Mouse (Mus musculus): ENCODE results near the gene Tap1.

The Tap1 gene

GRCm38 (mm10) chr17:34179913-34180859 is 7.2 kb upstream of the Tap1 start:
- no peak for DNase-seq (ENCODE audit: extremely low spot score)

- DNase-seq (ENCODE audit: extremely low spot score): no peak
Observed at GRCm38 (mm10) chr17:34183564-34184219, 3.7 kb upstream of the Tap1 start.

GRCm38 (mm10) chr17:34185526-34185925 is 1.8 kb upstream of the Tap1 start:
- no peak for DNase-seq (ENCODE audit: extremely low spot score)

GRCm38 (mm10) chr17:34186885-34187260 is 480 bp upstream of the Tap1 start:
- DNase-seq (ENCODE audit: extremely low spot score): no peak

GRCm38 (mm10) chr17:34188010-34188409 is 657 bp downstream of the Tap1 start:
- no peak for DNase-seq (ENCODE audit: extremely low spot score)

GRCm38 (mm10) chr17:34188986-34189385 is 1.6 kb downstream of the Tap1 start:
- no peak for DNase-seq (ENCODE audit: extremely low spot score)

- DNase-seq (ENCODE audit: extremely low spot score): no peak
Observed at GRCm38 (mm10) chr17:34192852-34193251, 5.5 kb downstream of the Tap1 start.

GRCm38 (mm10) chr17:34193468-34193867 is 6.1 kb downstream of the Tap1 start:
- no peak for DNase-seq (ENCODE audit: extremely low spot score)

- DNase-seq (ENCODE audit: extremely low spot score): no peak
Observed at GRCm38 (mm10) chr17:34194723-34195122, 7.4 kb downstream of the Tap1 start.

GRCm38 (mm10) chr17:34196491-34196890 is 9.1 kb downstream of the Tap1 start:
- no peak for DNase-seq (ENCODE audit: extremely low spot score)

- peak; percentile 83 for DNase-seq (ENCODE audit: extremely low spot score)
Observed at GRCm38 (mm10) chr17:34196941-34197894, 9.9 kb downstream of the Tap1 start, which contains the start of gene Psmb8. Gene Psmb8, plus strand, starts transcription at chr17:34197721.

GRCm38 (mm10) chr17:34197904-34198520 is 10.7 kb downstream of the Tap1 start:
- no peak for DNase-seq (ENCODE audit: extremely low spot score)

GRCm38 (mm10) chr17:34198521-34198912 is 11.2 kb downstream of the Tap1 start:
- DNase-seq (ENCODE audit: extremely low spot score): no peak

GRCm38 (mm10) chr17:34199050-34199619 is 11.8 kb downstream of the Tap1 start:
- DNase-seq (ENCODE audit: extremely low spot score): no peak

GRCm38 (mm10) chr17:34200047-34200446 is 12.7 kb downstream of the Tap1 start:
- DNase-seq (ENCODE audit: extremely low spot score): no peak

- DNase-seq (ENCODE audit: extremely low spot score): no peak
Observed at GRCm38 (mm10) chr17:34200772-34201505, 13.6 kb downstream of the Tap1 start.

GRCm38 (mm10) chr17:34201506-34202055 is 14.2 kb downstream of the Tap1 start:
- no peak for DNase-seq (ENCODE audit: extremely low spot score)

GRCm38 (mm10) chr17:34202760-34203442 is 15.5 kb downstream of the Tap1 start:
- no peak for DNase-seq (ENCODE audit: extremely low spot score)

- no peak for DNase-seq (ENCODE audit: extremely low spot score)
Observed at GRCm38 (mm10) chr17:34203444-34203843, 16.1 kb downstream of the Tap1 start, which contains the start of gene Tap2. Gene Tap2, plus strand, starts transcription at chr17:34203527.
